Mouse (Mus musculus): ENCODE measurements around the gene D230025D16Rik.

Gene D230025D16Rik

GRCm38 (mm10) chr8:105237442-105238142 is 12.6 kb downstream of the D230025D16Rik start:
- 91% methylated on average over 14 of the region's 14 CpGs for whole genome bisulfite sequencing

DNA sequence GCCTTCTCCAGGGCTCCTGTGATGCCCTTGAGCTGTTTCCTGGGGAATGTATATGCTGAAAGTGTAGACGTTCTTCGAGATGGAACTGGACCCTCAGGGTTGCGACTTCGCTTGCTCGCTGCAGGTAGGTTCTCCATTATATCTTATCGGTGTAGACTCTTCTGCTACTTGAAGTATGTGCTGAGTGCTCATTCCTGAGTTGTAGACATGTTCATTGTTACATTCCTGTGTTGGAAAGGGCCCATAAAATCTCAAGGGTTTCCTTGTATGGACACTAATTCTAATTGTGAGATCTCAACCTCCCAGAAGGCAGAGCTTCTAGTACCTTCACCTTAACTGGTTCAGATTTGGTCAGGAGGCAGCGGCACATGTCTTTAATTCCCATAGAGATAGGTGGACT is 16.1 kb downstream of the D230025D16Rik start:
- WGBS: 99% methylated on average over 7 of the region's 7 CpGs

DNA sequence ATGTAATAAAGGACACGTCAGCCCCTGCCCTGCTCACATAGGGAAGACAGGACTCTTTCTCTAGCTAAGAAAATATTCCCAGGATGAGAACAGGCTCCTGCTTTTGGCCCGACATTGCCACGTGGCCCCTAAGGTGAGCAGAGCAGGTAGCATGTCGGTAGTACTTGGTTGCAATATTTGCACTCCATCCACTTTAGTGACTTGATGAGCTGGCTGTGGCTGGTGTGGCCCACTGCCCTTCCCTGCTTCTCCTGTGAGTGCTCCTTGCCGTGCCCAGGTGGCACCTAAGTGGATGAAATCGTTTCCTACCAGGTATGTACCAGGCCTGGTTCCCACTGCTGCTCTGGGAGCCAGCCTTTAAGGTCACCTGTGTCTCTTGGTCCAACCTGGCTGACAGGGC is 27.0 kb downstream of the D230025D16Rik start:
- WGBS: 96% methylated on average over 6 of the region's 6 CpGs

DNA sequence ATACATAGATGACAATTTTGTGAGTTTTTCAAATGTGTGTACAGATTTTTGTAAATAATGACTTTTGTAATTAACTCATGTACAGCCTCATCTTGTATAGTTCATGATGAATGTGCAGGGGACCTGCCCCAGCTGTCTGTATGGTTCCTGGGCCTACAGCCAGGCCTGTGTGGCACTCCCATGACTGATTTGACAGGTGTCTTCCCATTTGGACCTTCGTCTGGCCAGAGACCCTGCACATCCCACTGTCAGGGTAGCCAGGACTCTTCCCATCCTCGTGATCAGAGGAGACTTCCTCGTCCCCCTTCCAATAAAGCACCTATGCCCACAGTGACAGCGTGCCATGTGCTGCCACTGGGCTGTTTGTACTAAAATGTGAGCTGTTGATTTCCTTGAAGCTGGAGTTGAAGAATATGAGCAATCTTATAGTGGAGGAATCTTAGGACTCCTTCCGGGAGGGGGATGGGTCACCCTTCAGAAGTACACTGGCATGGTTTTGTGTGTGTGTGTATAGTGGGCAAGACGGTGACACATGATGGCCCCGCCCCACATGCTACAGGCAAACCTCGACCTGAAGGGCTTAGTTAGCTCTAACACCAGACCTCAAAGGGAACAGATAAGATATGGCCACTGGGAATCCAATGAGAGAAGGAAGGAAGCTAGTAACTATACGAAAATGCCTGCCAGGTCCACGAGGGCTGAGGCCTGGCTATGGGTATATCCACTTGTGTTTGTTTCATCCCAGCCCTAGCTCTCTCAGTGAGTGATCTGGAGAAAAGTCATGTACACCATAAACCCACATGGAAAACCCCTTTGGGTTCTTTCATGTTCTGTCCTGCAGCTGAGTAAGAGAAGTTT is 28.0 kb downstream of the D230025D16Rik start:
- 94% methylated on average over 10 of the region's 10 CpGs for WGBS

- 41% methylated on average over 20 of the region's 20 CpGs for WGBS
These were observed 28.8 kb downstream of the D230025D16Rik start for GRCm38 (mm10) chr8:105253766-105254151.

- WGBS: under 1% methylated on average over 71 of the region's 74 CpGs
These were observed 29.4 kb downstream of the D230025D16Rik start for GRCm38 (mm10) chr8:105254152-105254965.

DNA sequence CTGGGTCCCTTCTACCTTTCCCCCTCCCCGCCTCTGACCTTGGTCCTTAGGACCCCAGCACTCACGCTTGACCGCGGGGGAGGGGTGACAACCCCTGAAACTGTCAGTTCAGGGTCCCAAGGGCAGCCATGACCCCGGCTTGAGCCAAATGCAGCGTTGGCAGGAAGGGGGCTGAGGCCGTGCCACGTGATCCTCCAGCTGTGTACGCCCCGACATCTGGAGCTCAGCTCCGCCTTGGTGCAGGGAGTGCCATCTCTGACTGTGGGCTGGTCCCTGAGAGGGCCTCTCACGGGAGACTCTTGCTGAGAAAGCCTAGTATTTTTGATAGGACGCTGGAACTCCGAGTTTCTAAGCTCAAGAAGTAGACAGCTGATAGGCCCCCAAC is 30.0 kb downstream of the D230025D16Rik start, which contains the start of gene B3gnt9:
B3gnt9 (minus strand) TSS at position 188 of the 385 bp plus-strand sequence.
- 10% methylated on average over 14 of the region's 14 CpGs for WGBS

GRCm38 (mm10) chr8:105257318-105258114 is 32.6 kb downstream of the D230025D16Rik start:
- 82% methylated on average over 7 of the region's 7 CpGs for WGBS

- 19% methylated on average over 55 of the region's 55 CpGs for WGBS
These were observed 34.2 kb downstream of the D230025D16Rik start for GRCm38 (mm10) chr8:105258911-105259720.

GRCm38 (mm10) chr8:105259721-105260320 is 34.9 kb downstream of the D230025D16Rik start:
- WGBS: 7% methylated on average over 30 of the region's 30 CpGs

GRCm38 (mm10) chr8:105260371-105261099 is 35.6 kb downstream of the D230025D16Rik start:
- WGBS: 81% methylated on average over 7 of the region's 7 CpGs

DNA sequence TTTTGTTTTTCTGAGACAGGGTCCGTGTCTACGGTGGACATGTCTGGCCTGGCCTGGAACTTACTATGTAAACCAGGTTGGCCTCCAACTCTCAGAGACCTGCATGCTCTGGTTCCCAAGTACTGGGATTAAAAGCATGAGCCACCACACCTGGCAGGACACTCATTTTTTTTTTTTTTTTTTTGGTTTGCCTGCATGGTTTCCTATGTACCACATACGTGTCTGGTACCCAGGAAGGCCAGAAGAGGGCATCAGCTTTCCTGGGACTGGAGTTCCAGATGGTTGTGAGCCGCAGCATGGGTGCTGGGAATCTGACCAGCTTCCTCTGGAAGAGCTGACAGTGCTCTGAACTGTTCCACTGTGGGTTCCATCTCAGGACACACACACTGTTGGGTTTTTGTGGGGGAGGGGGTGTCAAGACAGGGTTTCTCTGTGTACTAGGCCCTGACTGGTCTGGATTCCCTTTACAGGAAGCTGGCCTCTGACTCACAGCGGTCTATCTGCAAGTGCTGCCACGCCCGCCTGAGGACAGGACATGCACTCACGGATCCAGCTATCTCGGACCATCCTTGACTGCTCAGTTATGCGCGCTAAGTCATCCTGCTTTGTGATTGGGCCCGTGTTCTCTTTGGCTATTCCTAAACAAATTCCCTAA is 36.5 kb downstream of the D230025D16Rik start:
- WGBS: 92% methylated on average over 12 of the region's 12 CpGs

DNA sequence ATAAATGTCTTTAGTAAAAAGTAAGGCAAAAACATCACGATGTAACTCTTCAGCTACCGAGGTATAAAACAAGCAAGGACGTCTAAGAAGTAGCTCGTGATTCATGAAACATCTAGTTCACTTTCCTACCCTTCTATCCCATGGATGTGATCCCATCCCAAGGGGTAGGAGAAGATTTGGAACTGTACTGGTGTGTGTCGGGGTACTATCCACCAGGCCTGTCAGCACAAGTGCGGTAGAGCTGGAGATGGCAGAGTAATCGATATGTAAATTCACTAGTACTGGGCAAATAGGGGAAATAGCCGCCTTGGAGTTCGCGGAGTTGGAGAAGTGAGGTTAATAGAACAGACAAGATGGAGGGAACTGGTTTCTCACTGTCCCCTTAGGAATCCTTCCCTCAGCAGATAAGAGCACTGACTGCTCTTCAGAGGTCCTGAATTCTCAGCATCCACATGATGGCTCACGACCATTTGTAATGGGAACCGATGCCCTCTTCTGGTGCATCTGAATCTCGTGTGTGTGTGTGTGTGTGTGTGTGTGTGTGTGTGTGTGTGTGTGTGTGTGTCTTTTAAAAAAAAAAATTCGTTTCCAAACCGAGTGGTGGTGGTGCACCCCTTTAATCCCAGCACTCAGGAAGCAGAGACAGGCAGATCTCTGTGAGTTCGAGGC is 38.4 kb downstream of the D230025D16Rik start:
- WGBS: 49% methylated on average over 16 of the region's 16 CpGs

- WGBS: 2% methylated on average over 54 of the region's 54 CpGs
These were observed 39.4 kb downstream of the D230025D16Rik start, which contains the start of the genes Tradd and Fbxl8 for GRCm38 (mm10) chr8:105264024-105264982. Gene Tradd (minus strand): TSS chr8:105264609. Gene Fbxl8 (plus strand): TSS chr8:105264648.

- WGBS: 16% methylated on average over 10 of the region's 10 CpGs
These were observed 40.2 kb downstream of the D230025D16Rik start for GRCm38 (mm10) chr8:105265128-105265527.

- 52% methylated on average over 13 of the region's 13 CpGs for WGBS
These were observed 41.8 kb downstream of the D230025D16Rik start for GRCm38 (mm10) chr8:105266775-105267174.
